Mouse (Mus musculus): ENCODE measurements around the gene Ppp2r1b. TPM values are rescaled to one million over a fixed set of nuclear protein-coding genes. Genes with fewer than 3 reads are reported as not detected.

Gene Ppp2r1b
- total and polyA plus RNA-seq, 3 experiments, result 39.6 to 66.6 (median 42.1) TPM

GRCm38 (mm10) chr9:50848821-50849220 is 3.7 kb downstream of the Ppp2r1b start:
- no peak overlapping the region for H3K4me3 ChIP-seq (replicated peaks in 1 of 3; ENCODE audit: low read depth in 2 of 3, low read length in 2 of 3, poor library complexity in 1 of 3)
- DNase-seq (ENCODE audit: extremely low read depth), result no peak
- no peaks in the 10 kb centered on the region for H3K27me3 ChIP-seq (replicated peaks)
- H3K36me3 ChIP-seq (replicated peaks in 1 of 2; ENCODE audit: control insufficient read depth in 1 of 2, insufficient read depth in 1 of 2, low read length in 1 of 2), result peaks cover 2 to 15% of the 10 kb centered on the region in 2 experiments
- peak overlapping the region; percentile 41; the same call in 1 of the 2 replicates for H3K4me2 ChIP-seq (ENCODE audit: insufficient read depth, low read depth, poor library complexity, severe bottlenecking)
- peak overlapping the region; percentile 43 for H3K27ac ChIP-seq (ENCODE audit: insufficient read depth, low read depth)
- no peak for TF ChIP-seq MYC (IDR thresholded peaks at IDR 0.05; ENCODE audit: low read depth, low read length)
- no peak for TF ChIP-seq IRF4 (IDR thresholded peaks at IDR 0.05; ENCODE audit: low read depth, low read length)
- TF ChIP-seq GABPA (IDR thresholded peaks at IDR 0.05; ENCODE audit: insufficient replicate concordance, low read depth, low read length), result no peak
- TF ChIP-seq MAFK (IDR thresholded peaks at IDR 0.05; ENCODE audit: insufficient replicate concordance, low read length), result no peak
- no peak for TF ChIP-seq JUN (IDR thresholded peaks at IDR 0.05; ENCODE audit: insufficient read depth, low read depth, low read length)
- TF ChIP-seq ZKSCAN1 (IDR thresholded peaks at IDR 0.05; ENCODE audit: borderline replicate concordance, low read depth, low read length), result no peak
- TF ChIP-seq TBP (conservative IDR thresholded peaks at IDR 0.05; ENCODE audit: low read depth, low read length), result no peak
- no peak for TF ChIP-seq MXI1 (IDR thresholded peaks at IDR 0.05; ENCODE audit: low read depth, low read length)
- no peak for TF ChIP-seq EP300 (IDR thresholded peaks at IDR 0.05; ENCODE audit: low read length)
- TF ChIP-seq JUND (conservative IDR thresholded peaks at IDR 0.05; ENCODE audit: low read depth, low read length), result no peak
- no peak for TF ChIP-seq ZC3H11A (IDR thresholded peaks at IDR 0.05; ENCODE audit: low read depth, low read length)
- no peak for TF ChIP-seq TCF12 (IDR thresholded peaks at IDR 0.05; ENCODE audit: low read depth, low read length)
- TF ChIP-seq USF1 (IDR thresholded peaks at IDR 0.05; ENCODE audit: low read depth, low read length), result no peak
- TF ChIP-seq NRF1 (IDR thresholded peaks at IDR 0.05; ENCODE audit: low read depth, low read length), result no peak
- no peak for TF ChIP-seq POLR2A (IDR thresholded peaks at IDR 0.05; ENCODE audit: low read depth, low read length)
- no peak for TF ChIP-seq ELF1 (IDR thresholded peaks at IDR 0.05; ENCODE audit: low read depth, low read length)
- TF ChIP-seq UBTF (IDR thresholded peaks at IDR 0.05; ENCODE audit: low read depth, low read length), result no peak
- no peak for TF ChIP-seq BHLHE40 (IDR thresholded peaks at IDR 0.05; ENCODE audit: low read depth, low read length)
- no peak for TF ChIP-seq PAX5 (IDR thresholded peaks at IDR 0.05; ENCODE audit: low read length)
- TF ChIP-seq ETS1 (conservative IDR thresholded peaks at IDR 0.05; ENCODE audit: low read depth, low read length), result no peak
- dilution Hi-C loops (cut with MboI; ENCODE audit: extremely low pct_ligation_motif_present, extremely low pct_unique_long_range_greater_than_20kb, low sequenced_read_pairs), result no loop called here
- H3K9ac ChIP-seq (ENCODE audit: insufficient read depth, low read depth), result peak overlapping the region; percentile 35; the same call in 1 of the 2 replicates
- H3K79me2 ChIP-seq (replicated peaks; ENCODE audit: control insufficient read depth, extremely low read depth, insufficient read depth, poor library complexity, severe bottlenecking), result no peaks in the 10 kb centered on the region
- in situ Hi-C loops (cut with MboI; ENCODE audit: low pct_ligation_motif_present, low pct_unique_long_range_greater_than_20kb, low sequenced_read_pairs), result loop anchor here (25.0 kb wide), 1 partner anchor 288 kb away; no protein-coding TSS in a partner anchor
- peaks cover 25 to 26% of the 10 kb centered on the region in 2 experiments for H3K4me1 ChIP-seq (ENCODE audit: control insufficient read depth in 1 of 2, insufficient read depth in 2 of 2)
- no peaks in the 10 kb centered on the region for H3K9me3 ChIP-seq (replicated peaks; ENCODE audit: low read length)

DNA sequence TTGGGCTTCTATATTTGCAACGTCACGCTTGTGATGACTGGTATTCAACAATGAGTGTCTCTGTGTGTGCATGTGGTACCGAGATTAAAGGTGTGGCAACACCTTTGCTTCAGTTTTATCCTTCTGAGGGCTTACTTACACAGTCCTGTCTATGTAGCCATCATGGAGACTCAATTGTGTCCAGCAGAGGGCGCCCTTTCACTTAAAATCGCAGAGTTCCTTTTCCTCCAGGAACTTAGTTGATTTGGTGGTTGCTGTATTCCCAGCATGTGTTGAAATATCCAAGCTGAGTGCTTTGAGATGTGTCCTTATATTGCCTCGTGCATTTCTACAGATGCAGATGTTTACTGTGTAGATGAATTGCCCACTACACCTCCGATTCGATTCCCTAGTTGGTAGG is 4.1 kb downstream of the Ppp2r1b start:
- Histone ChIP-seq H3K27me3 (replicated peaks) (no peaks in the 10 kb centered on the region), H3K4me1 (ENCODE audit: control insufficient read depth in 1 of 2, insufficient read depth in 2 of 2) (peaks cover 29 to 30% of the 10 kb centered on the region in 2 experiments), H3K4me2 (ENCODE audit: insufficient read depth, low read depth, poor library complexity, severe bottlenecking) (0 out of 2 replicates have a peak overlapping the region, but pooled peaks have one; percentile 41), H3K9ac (ENCODE audit: insufficient read depth, low read depth) (peak overlapping the region; percentile 35; the same call in 1 of the 2 replicates), H3K27ac (ENCODE audit: insufficient read depth, low read depth) (no peak overlapping the region), H3K79me2 (replicated peaks; ENCODE audit: control insufficient read depth, extremely low read depth, insufficient read depth, poor library complexity, severe bottlenecking) (no peaks in the 10 kb centered on the region), H3K4me3 (replicated peaks in 1 of 3; ENCODE audit: low read depth in 2 of 3, low read length in 2 of 3, poor library complexity in 1 of 3) (no peak overlapping the region), H3K9me3 (replicated peaks; ENCODE audit: low read length) (no peaks in the 10 kb centered on the region), H3K36me3 (replicated peaks in 1 of 2; ENCODE audit: control insufficient read depth in 1 of 2, insufficient read depth in 1 of 2, low read length in 1 of 2) (peaks cover 0 to 10% of the 10 kb centered on the region in 2 experiments)
- in situ Hi-C loops (cut with MboI; ENCODE audit: low pct_ligation_motif_present, low pct_unique_long_range_greater_than_20kb, low sequenced_read_pairs) (loop anchor here (25.0 kb wide), 1 partner anchor 288 kb away; no protein-coding TSS in a partner anchor), dilution Hi-C loops (cut with MboI; ENCODE audit: extremely low pct_ligation_motif_present, extremely low pct_unique_long_range_greater_than_20kb, low sequenced_read_pairs) (no loop called here)
- DNase-seq (ENCODE audit: extremely low read depth), result peak; percentile 78
- TF ChIP-seq ZC3H11A (IDR thresholded peaks at IDR 0.05; ENCODE audit: low read depth, low read length), result peak; percentile 70
- TF ChIP-seq PAX5 (IDR thresholded peaks at IDR 0.05; ENCODE audit: low read length), result no peak
- no peak for TF ChIP-seq GABPA (IDR thresholded peaks at IDR 0.05; ENCODE audit: insufficient replicate concordance, low read depth, low read length)
- TF ChIP-seq EP300 (IDR thresholded peaks at IDR 0.05; ENCODE audit: low read length), result no peak
- TF ChIP-seq JUN (IDR thresholded peaks at IDR 0.05; ENCODE audit: insufficient read depth, low read depth, low read length), result 0 out of 2 replicates have a peak, but pooled peaks have one; percentile 4
- no peak for TF ChIP-seq MXI1 (IDR thresholded peaks at IDR 0.05; ENCODE audit: low read depth, low read length)
- TF ChIP-seq E2F4 (IDR thresholded peaks at IDR 0.05; ENCODE audit: insufficient replicate concordance, low read depth, low read length), result no peak
- TF ChIP-seq ZMIZ1 (IDR thresholded peaks at IDR 0.05; ENCODE audit: low read depth, low read length), result no peak
- peak; percentile 42; the same call in 1 of the 2 replicates for TF ChIP-seq IRF4 (IDR thresholded peaks at IDR 0.05; ENCODE audit: low read depth, low read length)
- TF ChIP-seq MYC (IDR thresholded peaks at IDR 0.05; ENCODE audit: low read depth, low read length), result peak; percentile 54; the same call in 1 of the 2 replicates
- peak; percentile 93 for TF ChIP-seq SMC3 (IDR thresholded peaks at IDR 0.05; ENCODE audit: low read depth, low read length)
- TF ChIP-seq USF1 (IDR thresholded peaks at IDR 0.05; ENCODE audit: low read depth, low read length), result no peak
- no peak for TF ChIP-seq CHD1 (IDR thresholded peaks at IDR 0.05; ENCODE audit: low read depth, low read length)
- TF ChIP-seq NELFE (IDR thresholded peaks at IDR 0.05; ENCODE audit: low read depth, low read length), result no peak; the same call in 1 of the 2 replicates
- TF ChIP-seq MAZ (IDR thresholded peaks at IDR 0.05; ENCODE audit: low read depth, low read length), result no peak
- TF ChIP-seq BHLHE40 (IDR thresholded peaks at IDR 0.05; ENCODE audit: low read depth, low read length), result no peak
- TF ChIP-seq HCFC1 (IDR thresholded peaks at IDR 0.05; ENCODE audit: low read depth, low read length), result no peak
- peak; percentile 89 to 95 for TF ChIP-seq CTCF (conservative IDR thresholded peaks at IDR 0.05 in 1 of 2, IDR thresholded peaks at IDR 0.05 in 1 of 2; ENCODE audit: low read depth in 2 of 2, low read length in 2 of 2)
- TF ChIP-seq POLR2AphosphoS2 (IDR thresholded peaks at IDR 0.05; ENCODE audit: low read depth, low read length), result no peak
- no peak for TF ChIP-seq ZKSCAN1 (IDR thresholded peaks at IDR 0.05; ENCODE audit: borderline replicate concordance, low read depth, low read length)
- TF ChIP-seq SIN3A (IDR thresholded peaks at IDR 0.05; ENCODE audit: low read length), result no peak
- TF ChIP-seq ELF1 (IDR thresholded peaks at IDR 0.05; ENCODE audit: low read depth, low read length), result peak; percentile 13; the same call in 1 of the 2 replicates
